Mouse (Mus musculus) liver, embryonic 13.5 days (tissue): ENCODE data around the gene Wasl. TPM values are rescaled to one million over a fixed set of nuclear protein-coding genes. Genes with fewer than 3 reads are reported as not detected.

Experiments
- ATAC-seq: fragments of 200-750 bp; cut with Nextera tagmentation; 2 replicates; pipeline ENCODE4 v1.8.0; 2017; ENCODE audit warnings: low read depth, mild to moderate bottlenecking, moderate number of reproducible peaks, moderate library complexity
- DNase-seq: peaks from one replicate; pipeline ENCODE4 v3.0.0; 2022
- H3K27ac ChIP-seq: fragments of 300-500 bp; sonication (generic); 2 replicates; pipeline ENCODE4 v1.5.1; 2015; ENCODE audit warnings: moderate library complexity, mild to moderate bottlenecking, inconsistent platforms
- H3K27me3 ChIP-seq: fragments of 300-500 bp; sonication (generic); 2 replicates; pipeline ENCODE4 v1.6.1; 2015; ENCODE audit warnings: mild to moderate bottlenecking, inconsistent platforms
- H3K36me3 ChIP-seq: fragments of 300-500 bp; sonication (generic); 2 replicates; pipeline ENCODE4 v1.6.1; 2015; ENCODE audit warnings: mild to moderate bottlenecking, inconsistent platforms
- H3K4me1 ChIP-seq: fragments of 300-500 bp; sonication (generic); replicated peaks from 2 replicates; pipeline ENCODE4 v1.6.1; 2015; ENCODE audit warnings: inconsistent platforms
- H3K4me2 ChIP-seq: fragments of 300-500 bp; sonication (generic); 2 replicates; pipeline ENCODE4 v1.6.1; 2015; ENCODE audit warnings: inconsistent platforms, mild to moderate bottlenecking, moderate library complexity
- H3K4me3 ChIP-seq: fragments of 300-500 bp; sonication (generic); replicated peaks from 2 replicates; pipeline ENCODE4 v1.5.1; 2015; ENCODE audit warnings: mild to moderate bottlenecking, inconsistent platforms
- H3K9ac ChIP-seq: fragments of 300-500 bp; sonication (generic); 2 replicates; pipeline ENCODE4 v1.6.1; 2015; ENCODE audit warnings: mild to moderate bottlenecking, inconsistent platforms
- H3K9me3 ChIP-seq: fragments of 300-500 bp; sonication (generic); replicated peaks from 2 replicates; pipeline ENCODE4 v1.6.1; 2016; ENCODE audit warnings: inconsistent platforms
- WGBS: fragments of 180-500 bp; shearing (Covaris S2); methylation state at CpG from one replicate; pipeline ENCODE4 v1.1.7; 2015; ENCODE audit not compliant: insufficient replicate concordance; 5-methylcytosine and 5-hydroxymethylcytosine counted together
- polyA plus RNA-seq: library from polyadenylated mRNA; unstranded; fragments of >200 nt; fragmentation: Nextera tagmentation; extraction: Ambion mirVana; gene quantifications from 2 replicates; pipeline ENCODE4 v1.2.1, GENCODE M21; 2015

Gene Wasl
- polyA plus RNA-seq, 1 experiment from 2014 or later = 22.6 TPM

DNA sequence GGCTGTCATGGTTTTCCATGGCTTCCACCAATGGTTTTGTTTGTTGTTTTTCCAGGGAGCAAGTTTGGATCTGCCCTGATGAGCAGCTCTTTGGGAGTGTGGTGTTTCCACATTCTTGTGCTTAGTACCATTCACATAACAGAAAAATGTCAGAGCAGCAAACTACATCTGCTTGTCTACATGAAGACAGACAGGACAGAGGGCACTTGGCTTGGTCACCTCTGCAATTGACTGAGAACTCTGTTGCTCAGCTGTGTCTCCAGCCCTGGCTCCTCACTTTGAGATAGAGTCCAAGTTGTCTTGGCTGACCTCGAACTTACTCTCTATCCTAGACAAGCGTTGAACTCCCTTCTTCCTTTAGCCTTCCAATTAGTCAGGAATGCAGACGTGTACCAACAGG is 62.5 kb downstream of the Wasl start:
- ATAC-seq (no peak), DNase-seq (no peak)
- WGBS = 54% methylated on average over 3 of the region's 3 CpGs
- Histone ChIP-seq H3K9ac (no peak overlapping the region), H3K4me1 (no peaks in the 10 kb centered on the region), H3K27ac (no peak overlapping the region), H3K9me3 (no peaks in the 10 kb centered on the region), H3K27me3 (no peaks in the 10 kb centered on the region), H3K4me2 (no peak overlapping the region), H3K36me3 (no peaks in the 10 kb centered on the region), H3K4me3 (no peak overlapping the region)

DNA sequence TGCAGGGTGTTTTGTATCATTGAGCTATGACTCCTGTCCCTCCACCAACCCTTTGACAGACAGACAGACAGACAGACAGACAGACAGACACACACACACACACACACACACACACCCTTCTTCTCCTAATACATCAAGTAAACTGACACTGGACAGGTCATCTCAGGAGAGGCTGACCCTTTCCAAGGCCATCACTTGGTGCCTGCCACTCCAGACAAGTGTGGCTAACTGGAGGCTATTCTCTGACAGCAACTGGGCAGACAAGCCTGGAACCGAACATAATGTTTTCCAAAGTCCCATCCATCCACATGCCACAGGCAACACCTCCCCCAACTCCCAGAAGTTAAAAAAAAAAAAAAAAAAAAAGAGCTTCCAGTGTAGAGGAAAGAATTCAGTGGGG is 63.1 kb downstream of the Wasl start:
- 58% methylated on average over 1 of the region's 1 CpGs for WGBS

DNA sequence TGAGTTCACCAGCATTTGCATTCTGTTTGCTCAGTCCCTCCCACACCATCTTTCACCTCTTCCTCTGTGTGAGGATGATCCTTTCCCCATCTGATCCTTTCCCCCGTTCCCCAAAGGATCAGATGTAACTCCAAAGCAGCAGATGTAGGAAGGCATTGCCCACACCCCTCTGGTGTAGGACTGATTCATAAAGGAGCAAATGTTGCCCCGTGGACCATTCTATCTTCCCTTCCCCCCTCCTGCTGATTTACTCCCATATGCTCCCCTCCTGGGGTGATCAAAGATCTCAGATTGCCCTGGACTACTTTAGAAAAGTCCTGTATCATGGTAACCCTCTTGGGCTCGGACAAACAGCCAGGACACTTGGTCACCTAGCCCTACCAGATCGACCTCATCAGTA is 64.1 kb downstream of the Wasl start:
- Histone ChIP-seq H3K4me1 (no peaks in the 10 kb centered on the region), H3K9me3 (no peaks in the 10 kb centered on the region), H3K36me3 (no peaks in the 10 kb centered on the region), H3K4me2 (no peak overlapping the region), H3K4me3 (no peak overlapping the region), H3K9ac (no peak overlapping the region), H3K27me3 (no peaks in the 10 kb centered on the region), H3K27ac (no peak overlapping the region)
- DNase-seq = no peak
- 60% methylated on average over 4 of the region's 4 CpGs for WGBS
- no peak for ATAC-seq

More for the DNA sequence above, 63.1 kb downstream of the Wasl start:
- no peak for DNase-seq
- Histone ChIP-seq H3K27ac (no peak overlapping the region), H3K4me1 (no peaks in the 10 kb centered on the region), H3K4me3 (no peak overlapping the region), H3K9ac (no peak overlapping the region), H3K4me2 (no peak overlapping the region), H3K36me3 (no peaks in the 10 kb centered on the region), H3K9me3 (no peaks in the 10 kb centered on the region), H3K27me3 (no peaks in the 10 kb centered on the region)
- ATAC-seq = no peak

DNA sequence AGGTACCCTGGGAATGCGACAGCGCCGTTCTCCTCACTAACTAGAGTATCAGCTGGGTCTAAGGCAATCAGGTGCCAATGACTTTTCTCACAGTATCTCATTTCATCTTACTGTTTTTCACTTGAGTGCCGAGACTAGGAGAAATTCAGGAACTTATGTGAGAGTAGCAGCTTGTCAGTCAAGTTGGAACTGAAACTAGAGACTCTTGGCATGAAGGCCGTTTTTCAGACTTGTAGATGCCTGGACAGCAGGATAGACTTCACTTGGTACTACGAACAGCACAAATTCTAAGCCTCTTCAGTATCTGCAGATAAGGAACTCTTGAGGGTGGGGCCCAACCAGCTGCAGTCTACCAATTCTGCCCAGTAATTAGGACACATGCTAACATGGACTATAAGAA is 64.7 kb downstream of the Wasl start:
- DNase-seq (no peak), ATAC-seq (no peak)
- Histone ChIP-seq H3K27me3 (no peaks in the 10 kb centered on the region), H3K9ac (no peak overlapping the region), H3K4me3 (no peak overlapping the region), H3K4me1 (no peaks in the 10 kb centered on the region), H3K9me3 (no peaks in the 10 kb centered on the region), H3K36me3 (no peaks in the 10 kb centered on the region), H3K4me2 (no peak overlapping the region), H3K27ac (no peak overlapping the region)
- WGBS = 53% methylated on average over 6 of the region's 6 CpGs

DNA sequence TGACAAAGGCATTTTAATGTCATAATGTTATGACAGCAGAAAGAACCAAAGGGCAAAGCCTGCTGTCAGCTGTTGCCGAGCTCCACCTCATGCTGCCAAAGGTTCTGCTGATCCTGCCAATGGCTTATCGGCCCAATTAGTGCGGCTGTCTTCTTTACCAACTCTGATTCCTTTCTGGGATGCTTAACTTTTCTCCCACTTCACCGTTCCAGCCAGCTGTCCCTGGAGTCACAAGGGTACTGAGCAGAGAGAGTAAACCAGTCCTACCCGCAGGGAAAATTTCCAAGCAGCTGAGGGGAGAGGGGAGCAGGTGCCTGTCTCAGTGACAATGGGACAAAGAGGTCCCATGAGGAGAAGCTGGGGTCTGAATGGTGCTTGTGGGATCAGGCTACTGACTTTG is 65.2 kb downstream of the Wasl start:
- no peaks in the 10 kb centered on the region for H3K9me3 ChIP-seq
- H3K4me3 ChIP-seq = no peak overlapping the region
- WGBS = 76% methylated on average over 5 of the region's 5 CpGs
- no peak overlapping the region for H3K9ac ChIP-seq
- ATAC-seq (no peak), DNase-seq (no peak)
- no peaks in the 10 kb centered on the region for H3K36me3 ChIP-seq
- H3K4me2 ChIP-seq = no peak overlapping the region
- no peaks in the 10 kb centered on the region for H3K27me3 ChIP-seq
- H3K4me1 ChIP-seq = no peaks in the 10 kb centered on the region
- H3K27ac ChIP-seq = no peak overlapping the region

DNA sequence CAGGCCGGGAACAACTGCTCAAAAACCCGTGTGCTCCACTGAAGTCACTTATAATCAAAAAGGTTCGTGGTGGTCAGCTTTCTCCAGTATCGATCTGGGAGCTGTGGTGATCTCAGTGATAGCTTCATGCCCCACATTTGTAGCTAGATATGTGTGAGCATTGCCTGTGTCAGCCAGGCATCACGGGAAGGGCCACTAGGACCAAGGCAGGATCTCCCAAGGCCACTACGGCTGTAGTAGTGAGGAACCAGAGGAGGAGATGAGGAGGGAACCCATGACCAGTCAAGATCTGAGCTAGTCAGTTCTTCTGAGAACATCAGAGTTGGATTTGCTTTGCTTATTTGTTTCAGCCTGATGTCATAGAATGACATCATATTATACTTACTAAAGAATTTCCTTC is 65.6 kb downstream of the Wasl start:
- no peak overlapping the region for H3K9ac ChIP-seq
- ATAC-seq = no peak
- no peaks in the 10 kb centered on the region for H3K4me1 ChIP-seq
- no peaks in the 10 kb centered on the region for H3K27me3 ChIP-seq
- no peak for DNase-seq
- H3K9me3 ChIP-seq = no peaks in the 10 kb centered on the region
- H3K27ac ChIP-seq = no peak overlapping the region
- no peaks in the 10 kb centered on the region for H3K36me3 ChIP-seq
- no peak overlapping the region for H3K4me3 ChIP-seq
- WGBS = 65% methylated on average over 6 of the region's 6 CpGs
- no peak overlapping the region for H3K4me2 ChIP-seq

DNA sequence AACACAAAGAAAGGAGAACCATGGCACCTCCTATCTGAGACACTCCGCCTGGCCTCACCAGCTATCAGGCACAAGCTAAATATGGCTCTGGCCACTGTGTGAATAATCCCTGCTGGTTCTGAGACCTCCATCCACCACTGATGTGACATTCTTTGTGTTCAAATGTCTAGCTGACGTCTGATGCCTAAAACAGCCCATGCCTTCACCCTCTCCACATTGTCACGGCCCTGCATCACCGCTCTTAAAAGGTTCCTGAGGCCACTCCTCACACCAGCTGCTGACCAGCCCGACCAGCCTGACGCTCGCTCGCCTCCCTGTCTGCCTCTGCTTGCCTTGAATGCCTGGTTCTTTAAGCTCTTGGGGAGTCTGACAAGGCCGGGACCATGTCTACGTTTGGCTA is 67.3 kb downstream of the Wasl start, which contains the start of gene Lmod2:
Gene Lmod2, plus strand, starts transcription at position 263 of the 400 bp plus-strand sequence.
- H3K9me3 ChIP-seq = no peaks in the 10 kb centered on the region
- 70% methylated on average over 10 of the region's 10 CpGs for WGBS
- no peaks in the 10 kb centered on the region for H3K4me1 ChIP-seq
- H3K27ac ChIP-seq = no peak within 1 kb of the TSS
- H3K36me3 ChIP-seq = no peaks in the 10 kb centered on the region
- no peak for ATAC-seq
- H3K27me3 ChIP-seq = no peaks in the 10 kb centered on the region
- no peak within 1 kb of the TSS for H3K9ac ChIP-seq
- no peak within 1 kb of the TSS for H3K4me3 ChIP-seq
- H3K4me2 ChIP-seq = no peak within 1 kb of the TSS
- DNase-seq = no peak

DNA sequence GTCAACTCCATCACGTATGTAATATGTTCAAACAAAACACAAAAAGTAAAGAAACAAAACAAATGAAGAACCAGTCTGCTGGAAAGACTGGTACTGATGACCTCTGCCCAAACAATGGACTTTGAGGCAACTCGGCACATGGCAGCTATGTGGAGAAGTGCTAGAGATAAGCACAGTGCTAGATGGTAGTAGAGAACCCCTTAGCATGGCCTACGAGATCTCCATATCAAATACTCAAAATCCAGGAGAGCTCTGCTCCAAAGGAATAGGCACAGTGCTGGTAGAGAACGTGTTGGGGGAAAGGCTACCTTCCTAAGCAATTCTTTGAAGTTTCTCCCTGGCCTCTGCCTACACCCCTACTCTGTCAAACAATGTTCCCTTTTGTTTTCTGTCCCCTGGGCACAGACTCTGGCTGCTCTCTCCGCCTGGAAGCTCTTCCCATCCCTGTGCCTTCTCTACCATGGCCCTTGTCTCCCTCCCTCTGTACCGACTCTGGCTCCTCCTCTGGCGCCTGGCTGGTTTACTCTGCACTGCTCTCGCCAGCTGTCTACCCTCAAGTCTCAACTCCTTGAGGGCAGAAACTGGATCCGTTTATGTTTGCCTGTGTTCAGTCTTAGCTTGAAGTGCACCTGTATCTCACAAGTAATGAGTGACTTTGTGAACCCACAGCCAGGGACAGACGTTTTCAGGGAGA is 73.1 kb downstream of the Wasl start:
- no peak overlapping the region for H3K4me2 ChIP-seq
- H3K27ac ChIP-seq = no peak overlapping the region

DNA sequence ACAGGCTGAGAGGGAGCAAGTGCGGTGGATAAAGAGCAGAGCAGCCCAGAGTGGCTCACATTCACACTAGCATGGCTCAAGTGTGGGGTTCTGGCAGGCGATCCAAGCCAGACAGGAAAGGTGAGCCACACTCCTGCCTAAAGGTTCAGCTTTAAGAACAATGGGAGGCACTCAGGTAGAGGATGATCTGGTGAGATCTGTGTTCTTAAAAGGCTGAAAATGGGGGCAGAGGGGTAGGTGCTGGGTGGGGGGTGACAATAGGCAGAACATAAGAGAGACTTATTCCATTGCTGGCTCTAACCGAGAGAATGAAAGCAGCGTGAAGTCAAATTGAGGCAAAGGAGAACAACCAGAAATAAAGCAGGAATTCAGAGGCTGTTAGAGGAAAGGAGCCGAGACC is 74.5 kb downstream of the Wasl start:
- Histone ChIP-seq H3K36me3 (no peaks in the 10 kb centered on the region), H3K4me3 (no peak overlapping the region), H3K27me3 (no peaks in the 10 kb centered on the region), H3K4me1 (no peaks in the 10 kb centered on the region), H3K4me2 (no peak overlapping the region), H3K9ac (no peak overlapping the region), H3K9me3 (no peaks in the 10 kb centered on the region), H3K27ac (no peak overlapping the region)
- WGBS = 68% methylated on average over 5 of the region's 5 CpGs
- DNase-seq = no peak
- ATAC-seq = no peak

More for the DNA sequence above, 73.1 kb downstream of the Wasl start:
- Histone ChIP-seq H3K27me3 (no peaks in the 10 kb centered on the region), H3K4me3 (no peak overlapping the region), H3K4me1 (no peaks in the 10 kb centered on the region), H3K36me3 (no peaks in the 10 kb centered on the region), H3K9ac (no peak overlapping the region), H3K9me3 (no peaks in the 10 kb centered on the region)
- WGBS = 47% methylated on average over 10 of the region's 10 CpGs
- DNase-seq = no peak
- ATAC-seq = no peak

DNA sequence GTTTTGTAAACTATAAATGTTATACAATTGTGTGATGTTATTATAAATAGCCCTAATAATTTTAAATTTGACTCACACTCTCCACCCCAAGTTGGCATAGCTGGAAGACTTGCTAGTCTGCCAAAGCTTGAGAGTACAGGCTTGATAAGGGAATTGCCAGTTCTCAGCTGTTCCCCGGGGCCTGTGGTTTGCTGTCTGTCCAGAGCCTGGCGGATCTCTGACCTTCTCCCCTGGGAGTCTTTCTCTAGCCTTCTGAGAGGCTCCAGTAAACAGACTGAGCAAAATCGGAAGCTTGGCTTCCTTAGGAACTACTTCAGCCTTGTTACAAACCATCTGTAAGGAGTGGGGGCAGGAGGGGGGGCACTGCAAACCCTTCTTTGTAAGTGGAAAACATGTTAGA is 77.9 kb downstream of the Wasl start:
- Histone ChIP-seq H3K9ac (no peak overlapping the region), H3K27me3 (no peaks in the 10 kb centered on the region), H3K36me3 (no peaks in the 10 kb centered on the region), H3K4me2 (no peak overlapping the region), H3K4me1 (no peaks in the 10 kb centered on the region), H3K4me3 (no peak overlapping the region), H3K27ac (no peak overlapping the region), H3K9me3 (no peaks in the 10 kb centered on the region)
- ATAC-seq = no peak
- DNase-seq = no peak
- WGBS = 39% methylated on average over 3 of the region's 3 CpGs

DNA sequence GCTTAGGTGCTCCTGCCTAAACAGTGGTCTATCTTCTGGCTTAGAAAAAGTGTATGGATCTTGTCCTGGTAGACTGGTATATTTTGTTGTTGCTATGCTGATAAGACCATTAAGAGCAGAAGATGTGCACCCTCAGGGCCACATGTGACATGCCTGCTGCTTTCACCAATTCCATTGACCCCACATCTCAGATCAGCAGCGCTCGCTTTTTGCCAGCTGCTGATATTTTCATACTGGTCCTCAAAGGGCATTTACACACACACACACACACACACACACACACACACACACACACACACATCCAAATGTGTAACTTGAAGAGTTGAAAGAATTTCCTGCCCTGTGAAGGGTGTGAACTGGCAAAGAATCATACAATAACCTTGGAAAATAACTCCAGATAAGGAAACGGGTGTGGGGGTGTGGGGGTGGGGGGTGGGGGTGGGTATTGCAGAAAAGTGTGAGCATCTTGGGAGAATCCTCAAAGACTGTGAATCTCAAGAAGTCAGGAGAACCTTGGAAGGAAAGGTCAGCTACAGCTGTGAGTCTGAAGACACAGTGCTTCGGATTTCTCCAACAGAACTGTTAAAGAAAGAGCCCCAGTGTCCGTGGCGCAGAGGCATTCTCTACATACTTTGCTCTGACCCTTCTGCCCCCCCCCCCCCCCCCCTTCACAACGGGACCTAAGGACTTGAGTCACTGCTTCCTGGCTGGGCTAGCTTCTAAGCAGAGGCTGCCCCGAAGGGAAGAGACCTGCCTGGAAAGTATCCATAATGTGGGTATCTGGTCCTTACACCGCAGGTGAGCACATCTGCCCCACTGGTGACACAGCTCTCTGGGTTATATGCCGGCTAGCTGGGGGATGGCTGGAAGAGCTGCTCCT is 79.1 kb downstream of the Wasl start:
- Histone ChIP-seq H3K4me2 (no peak overlapping the region), H3K9ac (no peak overlapping the region), H3K36me3 (no peaks in the 10 kb centered on the region), H3K27me3 (no peaks in the 10 kb centered on the region), H3K4me1 (no peaks in the 10 kb centered on the region), H3K27ac (no peak overlapping the region), H3K9me3 (no peaks in the 10 kb centered on the region), H3K4me3 (no peak overlapping the region)
- ATAC-seq (no peak), DNase-seq (no peak)
- 55% methylated on average over 10 of the region's 10 CpGs for WGBS

DNA sequence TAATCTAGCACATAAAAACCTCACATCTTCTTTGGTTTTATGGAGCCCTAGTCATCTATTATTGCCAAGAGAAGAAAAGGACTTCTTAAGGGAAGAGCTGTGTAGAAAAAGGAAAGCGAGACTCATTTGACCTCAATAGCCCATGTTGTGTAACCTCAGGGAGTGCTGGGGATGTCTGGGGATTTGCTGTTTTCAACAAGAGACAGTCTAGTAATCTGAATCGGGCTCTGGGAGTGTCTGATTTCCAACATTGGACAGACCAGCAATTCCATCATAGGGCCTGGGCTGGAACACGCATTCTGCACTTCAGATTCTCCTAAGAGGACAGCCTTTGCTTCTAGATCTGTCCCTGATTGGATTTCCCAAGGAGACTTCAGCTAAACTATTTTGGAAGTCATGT is 81.4 kb downstream of the Wasl start:
- no peak overlapping the region for H3K4me3 ChIP-seq
- 66% methylated on average over 3 of the region's 3 CpGs for WGBS
- DNase-seq = no peak
- H3K9ac ChIP-seq = no peak overlapping the region
- no peaks in the 10 kb centered on the region for H3K27me3 ChIP-seq
- no peak overlapping the region for H3K4me2 ChIP-seq
- no peaks in the 10 kb centered on the region for H3K4me1 ChIP-seq
- no peak overlapping the region for H3K27ac ChIP-seq
- ATAC-seq = no peak
- H3K36me3 ChIP-seq = no peaks in the 10 kb centered on the region
- no peaks in the 10 kb centered on the region for H3K9me3 ChIP-seq
